Mouse (Mus musculus) liver, embryonic 11.5 days (tissue): ENCODE data around the gene Adamts14. TPM values are rescaled to one million over a fixed set of nuclear protein-coding genes. Genes with fewer than 3 reads are reported as not detected.

Experiments used
- ATAC-seq: fragments of 200-750 bp; cut with Nextera tagmentation; replicated peaks from 2 replicates; pipeline ENCODE4 v1.8.0; 2017; ENCODE audit warnings: moderate number of reproducible peaks, mild to moderate bottlenecking, moderate TSS enrichment, moderate library complexity; ENCODE audit not compliant: low FRiP score
- DNase-seq: peaks from one replicate; pipeline ENCODE4 v3.0.0-alpha.2; 2017; ENCODE audit warnings: low spot score
- H3K27ac ChIP-seq: fragments of 300-500 bp; sonication (generic); 2 replicates; pipeline ENCODE4 v1.5.1; 2014; ENCODE audit warnings: mild to moderate bottlenecking, low read depth, low read length, control low read depth
- H3K27me3 ChIP-seq: fragments of 300-500 bp; sonication (generic); replicated peaks from 2 replicates; pipeline ENCODE4 v1.6.1; 2014; ENCODE audit warnings: low read length, mixed read lengths; ENCODE audit not compliant: control insufficient read depth, insufficient read depth
- H3K36me3 ChIP-seq: fragments of 300-500 bp; sonication (generic); 2 replicates; pipeline ENCODE4 v1.6.1; 2014; ENCODE audit warnings: mild to moderate bottlenecking, low read length, moderate library complexity, mixed read lengths; ENCODE audit not compliant: control insufficient read depth, insufficient read depth
- H3K4me1 ChIP-seq: fragments of 300-500 bp; sonication (generic); replicated peaks from 2 replicates; pipeline ENCODE4 v1.6.1; 2014; ENCODE audit warnings: low read length, mixed read lengths; ENCODE audit not compliant: control insufficient read depth, insufficient read depth
- H3K4me2 ChIP-seq: fragments of 300-500 bp; sonication (generic); 2 replicates; pipeline ENCODE4 v1.6.1; 2014; ENCODE audit warnings: mild to moderate bottlenecking, control low read depth, moderate library complexity
- H3K4me3 ChIP-seq: fragments of 300-500 bp; sonication (generic); 2 replicates; pipeline ENCODE4 v1.5.1; 2014; ENCODE audit warnings: low read depth, low read length, control low read depth
- H3K9ac ChIP-seq: fragments of 300-500 bp; sonication (generic); 2 replicates; pipeline ENCODE4 v1.6.1; 2014; ENCODE audit warnings: low read depth, low read length, control low read depth
- H3K9me3 ChIP-seq: fragments of 300-500 bp; sonication (generic); 2 replicates; pipeline ENCODE4 v1.6.1; 2016; ENCODE audit warnings: low read length, inconsistent platforms, mixed read lengths; ENCODE audit not compliant: control insufficient read depth
- WGBS: fragments of 180-500 bp; shearing (Covaris S2); extraction: QIAGEN DNeasy Blood & Tissue Kit; methylation state at CpG from one replicate; pipeline ENCODE4 v1.1.7; 2014; 5-methylcytosine and 5-hydroxymethylcytosine counted together
- polyA plus RNA-seq: library from polyadenylated mRNA; unstranded; fragments of >200 nt; fragmentation: Nextera tagmentation; extraction: Ambion mirVana; gene quantifications from 2 replicates; pipeline ENCODE4 v1.2.1, GENCODE M21; 2014

Gene Adamts14
- polyA plus RNA-seq, 1 experiment from 2014 or later: 0.92 TPM

GRCm38 (mm10) chr10:61208114-61208684 is 65.0 kb downstream of the Adamts14 start:
- no peak for ATAC-seq
- no peak overlapping the region for H3K9ac ChIP-seq
- no peak overlapping the region for H3K27ac ChIP-seq
- no peaks in the 10 kb centered on the region for H3K9me3 ChIP-seq
- 79% methylated on average over 9 of the region's 9 CpGs for WGBS
- peaks cover 2% of the 10 kb centered on the region for H3K27me3 ChIP-seq
- no peak overlapping the region for H3K4me2 ChIP-seq
- H3K4me1 ChIP-seq: no peaks in the 10 kb centered on the region
- H3K4me3 ChIP-seq: no peak overlapping the region
- DNase-seq: no peak
- no peaks in the 10 kb centered on the region for H3K36me3 ChIP-seq

GRCm38 (mm10) chr10:61203930-61204329 is 69.3 kb downstream of the Adamts14 start:
- no peak for ATAC-seq
- WGBS: 52% methylated on average over 3 of the region's 3 CpGs

GRCm38 (mm10) chr10:61201596-61202318 is 71.5 kb downstream of the Adamts14 start:
- no peaks in the 10 kb centered on the region for H3K4me1 ChIP-seq
- no peak overlapping the region for H3K4me2 ChIP-seq
- DNase-seq: no peak
- no peaks in the 10 kb centered on the region for H3K9me3 ChIP-seq
- H3K9ac ChIP-seq: no peak overlapping the region
- no peak overlapping the region for H3K27ac ChIP-seq
- no peaks in the 10 kb centered on the region for H3K36me3 ChIP-seq
- H3K4me3 ChIP-seq: no peak overlapping the region
- ATAC-seq: no peak
- WGBS: 68% methylated on average over 12 of the region's 12 CpGs
- no peaks in the 10 kb centered on the region for H3K27me3 ChIP-seq

More at GRCm38 (mm10) chr10:61203930-61204329, 69.3 kb downstream of the Adamts14 start:
- Histone ChIP-seq H3K9ac (no peak overlapping the region), H3K27ac (no peak overlapping the region), H3K36me3 (no peaks in the 10 kb centered on the region), H3K9me3 (no peaks in the 10 kb centered on the region), H3K4me2 (no peak overlapping the region), H3K4me1 (no peaks in the 10 kb centered on the region), H3K27me3 (no peaks in the 10 kb centered on the region), H3K4me3 (no peak overlapping the region)
- DNase-seq: no peak

- DNase-seq (no peak), ATAC-seq (no peak)
- Histone ChIP-seq H3K4me1 (no peaks in the 10 kb centered on the region), H3K27me3 (no peaks in the 10 kb centered on the region), H3K9me3 (no peaks in the 10 kb centered on the region), H3K36me3 (no peaks in the 10 kb centered on the region), H3K4me3 (no peak overlapping the region), H3K4me2 (no peak overlapping the region), H3K9ac (no peak overlapping the region), H3K27ac (no peak overlapping the region)
- 57% methylated on average over 9 of the region's 9 CpGs for WGBS
Observed at GRCm38 (mm10) chr10:61200998-61201397, 72.2 kb downstream of the Adamts14 start.

- no peak overlapping the region for H3K4me3 ChIP-seq
- H3K27ac ChIP-seq: no peak overlapping the region
- ATAC-seq (no peak), DNase-seq (no peak)
- no peaks in the 10 kb centered on the region for H3K4me1 ChIP-seq
- H3K27me3 ChIP-seq: no peaks in the 10 kb centered on the region
- WGBS: 69% methylated on average over 7 of the region's 7 CpGs
- H3K4me2 ChIP-seq: no peak overlapping the region
- no peaks in the 10 kb centered on the region for H3K36me3 ChIP-seq
- no peaks in the 10 kb centered on the region for H3K9me3 ChIP-seq
- H3K9ac ChIP-seq: no peak overlapping the region
Observed at GRCm38 (mm10) chr10:61200232-61200820, 72.9 kb downstream of the Adamts14 start.

GRCm38 (mm10) chr10:61199566-61200213 is 73.5 kb downstream of the Adamts14 start:
- Histone ChIP-seq H3K9me3 (no peaks in the 10 kb centered on the region), H3K27me3 (no peaks in the 10 kb centered on the region), H3K36me3 (no peaks in the 10 kb centered on the region), H3K9ac (no peak overlapping the region), H3K27ac (no peak overlapping the region), H3K4me3 (no peak overlapping the region), H3K4me1 (no peaks in the 10 kb centered on the region), H3K4me2 (no peak overlapping the region)
- WGBS: 30% methylated on average over 11 of the region's 11 CpGs
- no peak for ATAC-seq
- DNase-seq: peak; percentile 60

- Histone ChIP-seq H3K27me3 (no peaks in the 10 kb centered on the region), H3K4me3 (no peak overlapping the region), H3K9ac (no peak overlapping the region), H3K4me1 (no peaks in the 10 kb centered on the region), H3K4me2 (no peak overlapping the region), H3K27ac (no peak overlapping the region), H3K36me3 (no peaks in the 10 kb centered on the region), H3K9me3 (no peaks in the 10 kb centered on the region)
- DNase-seq: no peak
- 73% methylated on average over 5 of the region's 5 CpGs for WGBS
- no peak for ATAC-seq
Observed at GRCm38 (mm10) chr10:61195718-61196291, 77.4 kb downstream of the Adamts14 start.

- no peak overlapping the region for H3K4me3 ChIP-seq
- DNase-seq: no peak
- WGBS: 73% methylated on average over 8 of the region's 8 CpGs
- H3K9ac ChIP-seq: no peak overlapping the region
- no peaks in the 10 kb centered on the region for H3K27me3 ChIP-seq
- ATAC-seq: no peak
- no peaks in the 10 kb centered on the region for H3K9me3 ChIP-seq
- no peak overlapping the region for H3K27ac ChIP-seq
- no peaks in the 10 kb centered on the region for H3K36me3 ChIP-seq
- H3K4me1 ChIP-seq: no peaks in the 10 kb centered on the region
- H3K4me2 ChIP-seq: no peak overlapping the region
Observed at GRCm38 (mm10) chr10:61195216-61195615, 78.0 kb downstream of the Adamts14 start.
